Mouse (Mus musculus) testis, postnatal 14 days (tissue): ENCODE data around the gene Olfr1436.
"Not testable (repeated sequence)": the region's sequence is repeated elsewhere in the genome, so short reads cannot be mapped to it uniquely, and the experiment has no call there.

Source experiments
- DNase-seq: peaks from one replicate; pipeline ENCODE4 v3.0.0; 2021; ENCODE audit warnings: low spot score

Olfr1436 gene

DNA sequence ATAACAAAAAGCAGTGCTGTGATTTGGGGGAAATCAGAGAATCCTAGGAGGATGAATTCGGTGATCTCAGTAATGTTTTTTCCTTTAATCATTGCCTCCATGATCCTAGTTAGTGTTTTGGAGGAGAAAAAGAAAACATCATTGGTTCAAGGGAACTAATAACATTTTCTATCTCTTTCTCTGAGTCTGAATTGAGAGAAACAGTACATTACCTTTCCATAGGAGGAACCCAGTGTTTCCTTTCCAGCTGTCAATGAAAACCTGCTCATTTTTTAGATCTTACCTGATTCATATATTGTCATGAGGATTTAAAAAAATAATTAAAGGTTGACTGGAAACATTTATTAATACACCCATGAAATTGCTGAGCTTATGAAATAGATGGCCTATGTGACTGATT lies at the start of gene Olfr1436:
TSS of gene Olfr1436 (minus strand) at position 101 of the 400 bp plus-strand sequence.
- not testable (repeated sequence) for DNase-seq

GRCm38 (mm10) chr19:12335810-12336209 lies 36.9 kb upstream of the Olfr1436 start, which contains the start of gene Olfr1438-ps1:
TSS of gene Olfr1438-ps1 (minus strand) at chr19:12335910.
- no peak for DNase-seq

- DNase-seq = no peak
Observed at GRCm38 (mm10) chr19:12325001-12325400, 26.1 kb upstream of the Olfr1436 start, which contains the start of gene Olfr1437. TSS of gene Olfr1437 (minus strand) at chr19:12325101.

- no peak for DNase-seq
Observed at GRCm38 (mm10) chr19:12292979-12293378, 6.0 kb downstream of the Olfr1436 start.

DNA sequence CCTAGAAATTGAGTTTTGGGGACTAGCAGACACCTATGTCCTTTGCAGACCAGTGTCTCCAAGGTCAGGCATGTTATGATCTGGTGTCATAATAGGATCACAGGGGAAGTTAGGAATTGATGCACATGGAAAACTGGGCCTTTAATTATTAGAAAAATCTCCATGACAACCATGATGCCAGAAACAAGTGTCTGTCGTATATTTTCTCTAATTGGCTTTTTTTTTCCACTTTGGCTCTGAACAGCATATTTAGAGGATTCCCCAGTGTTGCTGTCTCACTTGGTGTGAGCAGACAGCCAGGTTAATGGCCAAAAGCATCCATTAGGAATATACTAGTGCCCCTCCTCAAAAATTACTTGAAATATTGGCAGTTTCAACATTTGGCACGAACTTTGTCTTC lies 19.4 kb downstream of the Olfr1436 start, which contains the start of gene Olfr1434:
TSS of gene Olfr1434 (plus strand) at position 301 of the 400 bp plus-strand sequence.
- no peak for DNase-seq

DNA sequence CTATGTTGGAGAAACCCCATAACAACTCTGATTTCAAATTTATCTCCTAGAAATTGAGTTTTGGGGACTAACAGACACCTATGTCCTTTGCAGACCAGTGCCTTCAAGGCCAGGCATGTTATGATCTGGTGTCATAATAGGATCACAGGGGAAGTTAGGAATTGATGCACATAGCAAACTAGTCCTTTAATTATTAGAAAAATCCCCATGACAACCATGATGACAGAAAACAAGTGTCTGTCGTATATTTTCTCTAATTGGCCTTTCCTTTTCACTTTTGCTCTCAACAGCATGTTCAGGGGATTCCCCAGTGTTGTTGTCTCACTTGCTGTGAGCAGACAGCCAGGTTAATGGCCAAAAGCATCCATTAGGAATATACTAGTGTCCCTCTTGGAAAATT lies 38.2 kb downstream of the Olfr1436 start, which contains the start of gene Olfr235:
TSS of gene Olfr235 (plus strand) at position 301 of the 400 bp plus-strand sequence.
- DNase-seq = no peak
